Mouse (Mus musculus): ENCODE results near the gene Dmrta2. TPM values are rescaled to one million over a fixed set of nuclear protein-coding genes. Genes with fewer than 3 reads are reported as not detected.

The Dmrta2 gene
- total RNA-seq (2021): 1 to 10 TPM; 2.5 to 3.9 TPM
- long read RNA-seq, experiment 1, partial matches to known transcripts: 0 of 1 reads
- long read RNA-seq, experiment 1, other reads (novel, unspliced or antisense): 1 of 1 reads
- long read RNA-seq, experiment 2: 0 reads

GRCm38 (mm10) chr4:109977148-109978067, at the start of gene Dmrta2:
Gene Dmrta2 (plus strand): TSS chr4:109978053.
- intact Hi-C loops (cut with DNase I): loop anchor here (5.0 kb wide), 1 partner anchor 320 kb away; no protein-coding TSS in a partner anchor
- DNase-seq (ENCODE audit: low spot score in 2 of 2): peak in 1 of 2 experiments; percentile 51

GRCm38 (mm10) chr4:109929058-109929457, 48.8 kb upstream of the Dmrta2 start:
- no peak for DNase-seq (ENCODE audit: low spot score in 2 of 2)
- intact Hi-C loops (cut with DNase I): no loop called here

- no peak for DNase-seq (ENCODE audit: low spot score in 2 of 2)
- intact Hi-C loops (cut with DNase I): no loop called here
Observed at GRCm38 (mm10) chr4:109930445-109930844, 47.4 kb upstream of the Dmrta2 start.

- intact Hi-C loops (cut with DNase I): no loop called here
- peak in 1 of 2 experiments; percentile 52 for DNase-seq (ENCODE audit: low spot score in 2 of 2)
Observed at GRCm38 (mm10) chr4:109930935-109931334, 46.9 kb upstream of the Dmrta2 start.

GRCm38 (mm10) chr4:109936557-109936956, 41.3 kb upstream of the Dmrta2 start:
- intact Hi-C loops (cut with DNase I): no loop called here
- DNase-seq (ENCODE audit: low spot score in 2 of 2): no peak

GRCm38 (mm10) chr4:109939291-109939690, 38.6 kb upstream of the Dmrta2 start:
- intact Hi-C loops (cut with DNase I): no loop called here
- DNase-seq (ENCODE audit: low spot score in 2 of 2): no peak

- DNase-seq (ENCODE audit: low spot score in 2 of 2): no peak
- intact Hi-C loops (cut with DNase I): no loop called here
Observed at GRCm38 (mm10) chr4:109945554-109945953, 32.3 kb upstream of the Dmrta2 start.

- DNase-seq (ENCODE audit: low spot score in 2 of 2): no peak
- intact Hi-C loops (cut with DNase I): no loop called here
Observed at GRCm38 (mm10) chr4:109949307-109949706, 28.5 kb upstream of the Dmrta2 start.

- no peak for DNase-seq (ENCODE audit: low spot score in 2 of 2)
- intact Hi-C loops (cut with DNase I): no loop called here
Observed at GRCm38 (mm10) chr4:109953509-109953908, 24.3 kb upstream of the Dmrta2 start.

GRCm38 (mm10) chr4:109960201-109960935, 17.5 kb upstream of the Dmrta2 start:
- intact Hi-C loops (cut with DNase I): no loop called here
- no peak for DNase-seq (ENCODE audit: low spot score in 2 of 2)

- DNase-seq (ENCODE audit: low spot score in 2 of 2): no peak
- intact Hi-C loops (cut with DNase I): no loop called here
Observed at GRCm38 (mm10) chr4:109963570-109964279, 14.1 kb upstream of the Dmrta2 start.

GRCm38 (mm10) chr4:109969561-109969960, 8.3 kb upstream of the Dmrta2 start:
- intact Hi-C loops (cut with DNase I): no loop called here
- no peak for DNase-seq (ENCODE audit: low spot score in 2 of 2)

GRCm38 (mm10) chr4:109973991-109974654, 3.7 kb upstream of the Dmrta2 start:
- intact Hi-C loops (cut with DNase I): no loop called here
- no peak for DNase-seq (ENCODE audit: low spot score in 2 of 2)

GRCm38 (mm10) chr4:109974655-109975380, 3.0 kb upstream of the Dmrta2 start:
- intact Hi-C loops (cut with DNase I): loop anchor here (5.0 kb wide), 1 partner anchor 318 kb away; no protein-coding TSS in a partner anchor
- no peak for DNase-seq (ENCODE audit: low spot score in 2 of 2)

GRCm38 (mm10) chr4:109975381-109976240, 2.2 kb upstream of the Dmrta2 start:
- intact Hi-C loops (cut with DNase I): loop anchor here (5.0 kb wide), 1 partner anchor 318 kb away; no protein-coding TSS in a partner anchor
- no peak for DNase-seq (ENCODE audit: low spot score in 2 of 2)

GRCm38 (mm10) chr4:109976273-109977147, 1.3 kb upstream of the Dmrta2 start:
- DNase-seq (ENCODE audit: low spot score in 2 of 2): no peak
- intact Hi-C loops (cut with DNase I): loop anchor here (5.0 kb wide), 1 partner anchor 319 kb away; no protein-coding TSS in a partner anchor
